Mouse (Mus musculus) urinary bladder, postnatal 36 days (tissue): ENCODE measurements around the gene Prpf31.
A peak's percentile ranks its signal among the peaks of the same experiment; 100 is the strongest.
"Not testable (repeated sequence)": the region's sequence is repeated elsewhere in the genome, so short reads cannot be mapped to it uniquely, and the experiment has no call there.

Experiments
- DNase-seq, 2 experiments: peaks; one replicate each; pipeline ENCODE4 v3.0.0; 2022; ENCODE audit warnings: low spot score in 2 of 2, mixed read lengths in 1 of 2

The Prpf31 gene

DNA sequence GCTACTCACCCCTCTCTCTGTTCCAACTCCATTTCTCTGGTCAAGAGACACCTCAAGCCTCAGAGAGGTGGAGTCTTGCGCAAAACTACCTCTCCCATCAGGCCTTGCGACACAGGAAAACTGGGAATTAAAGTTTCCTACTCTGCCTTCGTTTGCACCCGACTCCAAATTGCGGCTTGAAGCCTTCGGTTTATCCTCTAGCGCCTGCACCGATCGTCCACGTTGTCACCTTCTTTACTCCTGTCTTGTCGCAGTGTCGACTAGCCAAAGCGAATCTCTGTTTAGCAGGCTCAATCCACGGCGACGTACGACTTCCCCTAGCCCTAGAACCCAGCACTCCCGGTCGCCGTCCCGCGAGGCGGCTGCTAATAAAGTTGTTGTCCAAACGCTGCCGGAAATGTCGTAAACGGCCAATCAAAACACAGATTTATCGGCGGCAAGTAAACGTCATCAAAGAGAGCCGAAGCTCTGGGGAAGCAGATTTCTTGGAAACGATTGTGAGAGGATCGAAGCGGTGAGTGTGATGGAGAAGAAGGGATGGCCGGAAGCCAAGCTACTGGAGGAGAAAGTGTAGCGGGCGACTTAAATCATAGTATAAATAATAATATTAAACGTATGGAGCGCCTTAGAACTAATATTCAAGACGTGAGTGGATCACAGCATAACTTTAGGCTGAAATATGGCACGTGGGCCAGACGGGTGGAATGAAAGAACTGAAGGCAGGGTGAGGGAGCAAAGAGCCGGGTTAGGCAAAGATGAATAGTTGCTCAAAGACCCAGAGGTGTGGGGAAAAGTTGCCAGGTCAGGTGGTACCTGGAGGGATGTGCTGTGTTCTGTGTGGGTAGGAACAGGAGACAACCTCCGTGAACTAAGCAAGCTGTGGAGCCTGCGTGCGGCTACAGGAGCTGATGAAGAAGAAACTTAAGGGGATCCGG is at the start of gene Prpf31, which contains the start of gene Tfpt:
Gene Prpf31, plus strand, starts transcription at position 443 of the 935 bp plus-strand sequence.
Gene Tfpt, minus strand, starts transcription at position 387 of the 935 bp plus-strand sequence.
- peak; percentile 93 to 95 for DNase-seq

- no peak for DNase-seq
These were observed 49.8 kb upstream of the Prpf31 start for GRCm38 (mm10) chr7:3580029-3580428.

- no peak for DNase-seq
These were observed 44.0 kb upstream of the Prpf31 start for GRCm38 (mm10) chr7:3585763-3586162.

- no peak for DNase-seq
These were observed 43.5 kb upstream of the Prpf31 start for GRCm38 (mm10) chr7:3586255-3586654.

DNA sequence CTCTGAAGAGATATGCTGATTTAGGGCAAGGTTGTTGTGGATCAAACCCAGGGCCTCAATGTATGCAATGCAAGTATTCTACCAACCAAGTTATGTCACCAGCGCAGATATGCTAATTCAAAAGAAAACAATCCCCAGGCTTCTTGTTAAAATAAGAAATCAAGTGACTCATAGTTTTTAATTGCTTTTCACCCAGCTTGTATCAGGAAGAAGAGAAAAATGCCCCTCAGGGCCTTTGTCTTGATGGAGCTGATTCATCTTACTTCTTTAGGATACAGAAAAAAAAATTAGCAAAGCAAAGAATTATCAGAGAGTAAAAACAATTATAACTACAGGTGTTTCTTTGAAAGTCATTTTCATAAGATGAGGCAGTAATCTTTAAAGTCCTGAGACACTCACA is 42.5 kb upstream of the Prpf31 start:
- no peak for DNase-seq

DNA sequence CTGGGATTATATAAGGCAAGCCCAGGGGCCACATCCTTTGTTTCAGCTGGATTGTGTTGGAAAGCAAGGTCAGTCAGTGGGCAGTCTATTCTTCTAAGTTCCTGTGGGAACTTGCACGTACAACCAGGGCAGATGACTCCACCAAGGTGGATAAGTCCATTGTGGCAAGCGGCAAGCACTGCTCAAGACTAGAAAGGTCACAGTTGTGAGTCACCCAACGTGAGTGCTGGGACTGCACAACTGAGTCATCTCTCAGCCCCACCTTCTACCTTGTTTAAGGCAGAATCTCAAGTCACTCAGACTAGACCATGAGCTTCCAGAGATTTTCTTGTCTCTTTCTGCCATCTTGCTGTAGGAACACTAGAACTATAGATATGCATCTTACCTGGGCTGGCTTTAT is 39.2 kb upstream of the Prpf31 start:
- no peak for DNase-seq

DNA sequence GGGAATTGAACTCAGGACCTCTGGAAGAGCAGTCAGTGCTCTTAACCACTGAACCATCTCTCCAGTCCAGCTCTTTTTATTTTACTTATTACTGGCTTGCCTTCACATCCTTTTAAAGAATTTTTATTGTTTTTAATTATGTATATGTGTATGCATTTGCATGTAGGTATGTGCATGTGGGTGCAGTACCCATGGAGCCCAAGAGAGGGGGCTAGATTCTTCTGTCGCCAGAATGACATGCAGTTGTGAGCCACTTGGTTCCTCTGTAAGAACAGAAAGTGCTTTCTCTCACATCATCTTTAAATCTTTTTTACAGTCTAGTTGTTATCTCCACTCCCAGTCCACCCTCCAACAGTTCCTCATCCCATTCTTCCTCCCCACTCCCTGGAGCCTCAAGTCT is 38.3 kb upstream of the Prpf31 start:
- no peak for DNase-seq

- DNase-seq, result no peak
These were observed 35.9 kb upstream of the Prpf31 start for GRCm38 (mm10) chr7:3593855-3594254.

DNA sequence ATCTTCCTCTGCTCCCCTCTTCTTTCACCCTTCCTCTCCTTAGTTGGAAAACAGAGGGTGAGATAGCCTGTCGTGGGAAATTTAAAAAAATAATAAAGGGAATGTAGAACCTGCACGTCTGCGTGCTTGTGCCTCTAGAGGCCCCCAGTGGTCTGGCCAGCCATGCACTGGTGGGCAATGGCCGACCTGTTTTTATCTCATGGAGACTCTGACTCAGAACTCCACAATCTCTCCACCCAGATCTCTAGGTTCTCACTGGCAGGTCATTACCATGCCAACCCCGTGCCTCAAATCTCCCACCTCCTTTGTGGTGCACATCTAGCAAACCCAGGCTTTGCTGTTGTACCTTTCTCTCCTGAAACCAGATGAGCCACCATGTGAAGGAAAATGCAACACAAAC is 35.1 kb upstream of the Prpf31 start:
- no peak for DNase-seq

DNA sequence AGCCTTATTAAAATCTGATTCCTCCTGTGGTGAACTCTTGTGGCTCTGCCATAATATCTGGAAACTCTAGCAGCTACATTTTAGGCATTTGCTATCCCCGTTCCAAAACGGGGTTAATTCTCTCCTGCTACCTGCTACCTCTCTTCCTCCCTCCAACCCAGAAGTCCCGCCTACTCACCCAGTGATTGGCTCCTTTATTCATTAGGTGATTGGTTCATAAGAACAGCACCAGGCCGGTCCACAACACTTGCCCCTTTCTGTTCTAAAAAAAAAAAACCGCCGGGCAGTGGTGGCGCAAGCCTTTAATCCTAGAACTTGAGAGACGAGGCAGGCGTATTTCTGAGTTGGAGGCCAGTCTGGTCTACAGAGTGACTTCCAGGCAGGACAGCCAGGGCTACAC is 34.6 kb upstream of the Prpf31 start:
- peak in 1 of 2 experiments; percentile 16 for DNase-seq

DNA sequence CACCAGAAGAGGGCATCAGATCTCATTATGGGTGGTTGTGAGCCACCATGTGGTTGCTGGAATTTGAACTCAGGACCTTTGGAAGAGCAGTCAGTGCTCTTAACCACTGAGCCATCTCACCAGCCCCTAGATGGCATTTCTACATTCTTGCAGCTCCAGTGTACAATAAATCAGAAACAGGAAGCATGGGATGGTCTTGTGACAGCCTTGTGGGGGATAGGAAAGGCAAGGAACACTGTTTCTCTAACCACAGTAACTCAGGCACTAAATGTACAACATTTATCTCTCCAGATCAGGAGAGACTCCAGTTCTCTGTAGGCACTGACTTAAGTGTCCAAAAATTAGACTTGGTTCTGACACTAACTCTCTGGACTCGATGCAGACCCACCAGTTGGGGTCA is 32.0 kb upstream of the Prpf31 start:
- not testable (repeated sequence) for DNase-seq

DNA sequence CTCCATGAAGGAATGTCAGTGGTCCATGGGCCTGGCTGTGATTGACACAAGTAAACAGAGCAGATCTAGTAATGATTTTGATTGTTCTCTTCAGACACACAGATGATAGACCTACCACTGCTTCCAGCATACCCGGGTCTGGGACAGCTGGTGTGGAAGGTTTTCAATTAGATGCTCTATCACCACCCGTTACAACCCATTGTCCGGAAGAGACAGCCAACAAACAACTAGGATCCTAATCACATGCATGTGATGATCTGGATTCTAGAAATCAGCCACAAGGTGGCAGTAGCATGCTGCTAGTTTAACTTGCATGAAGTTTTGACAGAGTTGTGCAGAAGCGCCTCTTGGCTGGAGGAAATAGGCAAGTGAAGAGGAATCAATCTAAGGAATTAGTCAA is 28.7 kb upstream of the Prpf31 start:
- DNase-seq, result peak; percentile 34 to 53

GRCm38 (mm10) chr7:3606798-3607197 is 23.0 kb upstream of the Prpf31 start:
- peak in 1 of 2 experiments; percentile 10 for DNase-seq

DNA sequence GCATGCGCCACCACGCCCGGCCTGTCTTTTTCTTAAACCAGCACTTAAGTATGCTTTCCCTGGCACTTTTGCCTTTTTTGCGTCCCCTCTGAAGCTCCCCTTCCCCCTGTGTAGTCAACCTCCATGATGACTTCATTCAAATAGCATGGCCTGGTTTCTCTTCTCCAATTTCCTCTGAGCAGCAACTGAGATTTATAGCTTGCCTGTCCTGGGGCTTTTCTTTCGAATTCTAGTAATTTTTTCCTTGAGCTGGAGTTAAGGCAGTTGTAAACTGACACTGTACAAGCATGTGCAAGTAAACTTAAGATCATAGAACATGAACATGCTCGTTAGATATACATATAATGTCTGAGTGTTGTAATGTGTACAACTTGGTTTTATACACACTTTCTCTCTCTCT is 22.4 kb upstream of the Prpf31 start:
- no peak for DNase-seq

GRCm38 (mm10) chr7:3608668-3609067 is 21.1 kb upstream of the Prpf31 start:
- DNase-seq, result no peak

DNA sequence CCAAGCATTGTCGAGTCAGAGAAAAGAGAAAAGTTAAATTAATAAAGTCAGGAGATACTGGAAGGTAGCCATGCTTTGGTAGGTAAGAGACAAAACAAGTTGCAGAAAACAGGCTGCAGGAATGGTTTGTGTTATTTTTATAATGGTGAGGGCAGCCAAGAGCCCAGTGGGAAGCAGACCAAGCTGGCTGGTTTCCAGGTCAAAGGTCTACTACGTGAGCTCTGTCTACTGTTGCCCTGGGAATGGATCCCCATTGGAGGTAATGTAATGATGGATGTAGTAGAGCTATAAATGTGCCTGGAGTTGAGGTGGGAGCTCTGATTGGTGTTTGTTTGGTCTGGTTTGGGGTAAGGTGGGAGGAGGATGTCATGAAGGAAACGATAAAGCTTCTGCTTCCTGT is 20.7 kb upstream of the Prpf31 start:
- peak in 1 of 2 experiments; percentile 59 for DNase-seq

- DNase-seq, result no peak
These were observed 19.3 kb upstream of the Prpf31 start for GRCm38 (mm10) chr7:3610437-3610836.

DNA sequence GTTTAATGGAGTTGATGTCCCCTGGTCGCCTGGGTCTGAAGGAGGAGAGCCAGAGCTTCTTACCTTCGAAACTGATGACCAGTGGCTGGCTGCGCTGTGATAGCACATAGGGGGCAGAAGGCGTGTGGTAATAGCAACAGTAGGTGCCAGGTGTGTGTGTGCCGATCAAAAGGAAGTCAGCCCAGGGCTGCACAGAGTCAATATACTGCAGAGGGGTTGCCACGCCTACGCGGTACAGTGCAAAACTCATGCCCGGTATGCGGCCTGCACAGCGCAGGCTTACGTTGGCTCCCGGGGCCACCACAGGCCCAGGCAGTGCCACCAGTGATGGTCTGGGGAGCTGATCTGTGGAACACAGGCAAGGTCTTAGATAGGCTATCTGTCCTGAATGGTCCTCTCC is 18.8 kb upstream of the Prpf31 start:
- DNase-seq, result no peak

GRCm38 (mm10) chr7:3614021-3614420 is 15.8 kb upstream of the Prpf31 start:
- DNase-seq, result no peak

DNA sequence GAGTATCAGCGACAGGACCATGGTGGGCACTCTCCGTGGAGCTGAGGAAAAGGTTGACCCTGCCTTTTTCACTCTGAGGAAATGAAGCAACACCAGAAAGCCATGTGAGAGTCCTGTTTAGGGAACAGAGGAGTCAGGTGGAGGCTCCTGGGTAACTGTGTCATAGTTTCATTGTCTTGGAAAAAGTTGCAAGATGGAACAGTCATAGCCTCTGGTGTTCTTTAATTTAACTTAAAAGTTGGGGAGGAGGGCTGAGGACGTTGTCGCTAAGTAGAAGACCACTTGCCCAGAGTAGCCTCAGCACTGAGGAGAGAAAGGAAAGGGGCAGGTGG is 13.8 kb upstream of the Prpf31 start, which contains the start of gene Oscar:
Gene Oscar, minus strand, starts transcription at position 101 of the 332 bp plus-strand sequence.
- no peak for DNase-seq

DNA sequence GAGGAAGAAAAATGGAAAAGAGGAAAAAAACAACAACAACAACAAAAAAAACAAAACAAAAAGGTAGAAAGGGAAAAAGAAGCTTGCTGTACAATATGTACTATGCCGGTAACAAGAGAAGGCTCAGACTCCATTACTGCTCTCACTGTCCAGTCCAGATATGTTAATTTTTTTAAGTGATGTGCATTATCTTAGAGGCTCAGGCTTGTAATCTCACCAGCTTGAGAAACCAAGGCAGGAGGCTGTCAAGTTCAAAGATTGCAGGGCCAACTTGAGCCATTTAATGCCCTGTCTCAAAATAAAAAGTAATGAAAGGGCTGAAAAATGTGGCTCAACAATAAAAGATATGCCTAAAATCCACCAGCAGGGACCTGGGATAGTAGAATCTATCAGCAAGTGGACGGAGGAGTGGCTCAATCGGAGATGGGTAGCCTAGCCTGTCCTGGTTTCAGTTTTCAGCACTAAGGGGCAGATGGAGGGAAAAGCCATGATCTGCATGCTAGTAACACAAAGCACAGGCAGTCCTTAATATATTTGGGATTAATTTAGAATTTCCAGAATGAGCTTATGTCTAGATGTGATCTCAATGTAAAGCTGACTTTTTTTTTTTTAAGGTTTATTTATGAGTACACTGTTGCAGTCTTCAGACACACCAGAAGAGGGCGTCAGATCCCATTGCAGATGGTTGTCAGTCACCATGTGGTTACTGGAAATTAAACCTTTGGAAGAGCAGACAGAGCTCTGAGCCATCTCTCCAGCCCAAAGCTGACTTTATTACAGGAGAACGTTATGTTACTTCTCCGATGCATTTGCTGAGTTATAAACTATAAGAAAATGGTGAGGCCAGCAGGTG is 13.2 kb upstream of the Prpf31 start:
- no peak for DNase-seq

- peak; percentile 77 to 88 for DNase-seq
These were observed 12.4 kb upstream of the Prpf31 start, which contains the start of gene Ndufa3 for GRCm38 (mm10) chr7:3617242-3617995. Ndufa3 (plus strand) TSS chr7:3617373.
